Mouse (Mus musculus) kidney, adult 2 months (tissue): ENCODE measurements at regions not wholly inside any gene's neighbourhood (a gene's known extent, or its start where the extent isn't known, plus 50 kb on each side); places are given as distances from the start of the nearest gene placed in this dataset.

Source experiments
- DNase-seq: peaks from one replicate; pipeline ENCODE4 v3.0.0; 2021
- H3K27ac ChIP-seq: fragments of 200-500 bp; 2 replicates; pipeline ENCODE4 v1.5.1; 2012; ENCODE audit warnings: low read depth, low read length, control low read depth, inconsistent platforms; ENCODE audit not compliant: insufficient read depth
- H3K27me3 ChIP-seq: fragments of 200-500 bp; replicated peaks from 2 replicates; pipeline ENCODE4 v1.6.1; 2012; ENCODE audit warnings: mild to moderate bottlenecking, moderate library complexity, low read length, inconsistent platforms; ENCODE audit not compliant: control insufficient read depth, insufficient read depth
- H3K36me3 ChIP-seq: fragments of 200-500 bp; 2 replicates; pipeline ENCODE4 v1.6.1; 2012; ENCODE audit warnings: mild to moderate bottlenecking, moderate library complexity, low read length, inconsistent platforms; ENCODE audit not compliant: control insufficient read depth, insufficient read depth
- H3K4me1 ChIP-seq: fragments of 200-500 bp; 2 replicates; pipeline ENCODE4 v1.6.1; 2011; ENCODE audit warnings: low read length; ENCODE audit not compliant: control insufficient read depth, insufficient read depth
- H3K4me3 ChIP-seq: fragments of 200-500 bp; 2 replicates; pipeline ENCODE4 v1.5.1; 2011; ENCODE audit warnings: mild to moderate bottlenecking, low read depth, low read length, control low read depth; ENCODE audit not compliant: insufficient read depth
- CTCF ChIP-seq: fragments of 200-500 bp; conservative IDR thresholded peaks from 2 replicates; pipeline ENCODE4 v1.5.1; 2011; ENCODE audit warnings: low read depth, mild to moderate bottlenecking, control low read depth, low read length, moderate library complexity, mixed read lengths; ENCODE audit not compliant: insufficient read depth, insufficient read length
- POLR2A ChIP-seq: fragments of 200-500 bp; IDR thresholded peaks from one replicate; pipeline ENCODE4 v1.6.1; 2011; ENCODE audit warnings: low read depth, low read length, control low read depth
- WGBS: fragments of 180-500 bp; shearing (Covaris S2); methylation state at CpG from one replicate; pipeline ENCODE4 v1.1.7; 2018; 5-methylcytosine and 5-hydroxymethylcytosine counted together

DNA sequence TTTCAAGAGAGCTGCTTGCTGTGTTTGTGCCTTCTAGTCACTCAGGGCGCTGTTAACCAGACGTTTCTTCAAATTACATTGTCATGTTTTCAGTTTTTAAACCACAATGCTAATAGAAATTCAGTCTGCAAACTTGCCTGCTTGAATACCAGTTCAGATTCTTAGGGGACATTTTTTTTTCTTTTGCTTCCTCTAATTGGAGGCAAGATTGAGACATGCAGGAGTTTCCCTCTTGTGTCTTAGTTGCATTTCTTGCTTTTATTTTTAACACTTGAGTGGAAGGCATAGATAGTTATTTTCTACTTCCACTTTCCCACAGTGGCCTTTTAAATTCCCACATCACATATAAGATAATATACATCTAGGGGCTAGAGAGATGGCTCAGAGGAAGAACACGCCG is 246.8 kb downstream of the Grpr start:
- no peak for DNase-seq
- 82% methylated on average over 4 of the region's 4 CpGs for WGBS
- no peaks in the 10 kb centered on the region for H3K36me3 ChIP-seq
- no peaks in the 10 kb centered on the region for H3K4me1 ChIP-seq
- H3K4me3 ChIP-seq: no peak overlapping the region
- no peak overlapping the region for H3K27ac ChIP-seq
- no peak for TF ChIP-seq CTCF
- no peaks in the 10 kb centered on the region for H3K27me3 ChIP-seq

- no peak overlapping the region for H3K27ac ChIP-seq
- DNase-seq: no peak
- H3K4me1 ChIP-seq: no peaks in the 10 kb centered on the region
- TF ChIP-seq POLR2A: no peak
- no peak for TF ChIP-seq CTCF
- no peaks in the 10 kb centered on the region for H3K27me3 ChIP-seq
- WGBS: 79% methylated on average over 6 of the region's 6 CpGs
- no peak overlapping the region for H3K4me3 ChIP-seq
- H3K36me3 ChIP-seq: no peaks in the 10 kb centered on the region
These were observed 248.4 kb downstream of the Grpr start for GRCm38 (mm10) chrX:163301045-163301444.

DNA sequence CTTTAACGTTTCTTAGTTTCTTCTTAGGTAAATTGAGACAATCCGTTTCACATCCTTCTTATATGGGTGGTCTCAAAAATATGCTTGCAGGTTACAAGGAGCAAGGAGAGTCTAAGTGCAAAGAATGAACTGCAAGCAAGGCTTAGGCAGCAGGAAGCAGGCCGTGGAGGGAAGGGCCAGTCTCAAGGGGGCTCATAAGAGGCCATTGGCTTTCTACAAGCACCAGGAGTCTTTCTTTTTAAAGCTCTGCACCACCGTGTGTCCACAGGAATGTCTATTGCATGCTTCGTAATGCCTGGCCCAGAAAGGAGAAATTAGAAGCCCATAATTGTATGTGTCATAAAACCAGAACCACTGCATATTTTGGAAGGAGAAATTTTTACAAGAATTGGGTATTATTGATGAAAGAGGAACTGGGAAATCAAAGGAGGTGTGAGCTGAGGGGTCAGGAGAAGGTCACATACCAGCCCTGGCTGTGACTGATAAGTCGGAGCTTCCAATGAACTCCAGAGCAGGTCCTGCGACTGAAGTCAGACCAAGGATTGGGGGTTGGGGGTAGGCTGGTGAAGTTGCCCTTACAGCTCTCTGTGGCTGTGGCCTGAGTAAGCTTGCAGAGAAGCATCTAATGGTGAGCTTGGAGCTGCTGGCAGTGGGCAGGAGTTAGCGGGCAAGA is 252.4 kb downstream of the Grpr start:
- 61% methylated on average over 8 of the region's 8 CpGs for WGBS

GRCm38 (mm10) chrX:163261248-163261647 is 288.2 kb downstream of the Grpr start:
- no peaks in the 10 kb centered on the region for H3K27me3 ChIP-seq
- no peaks in the 10 kb centered on the region for H3K4me1 ChIP-seq
- WGBS: 93% methylated on average over 2 of the region's 2 CpGs
- no peak overlapping the region for H3K4me3 ChIP-seq
- no peaks in the 10 kb centered on the region for H3K36me3 ChIP-seq
- no peak for TF ChIP-seq POLR2A
- no peak for TF ChIP-seq CTCF
- H3K27ac ChIP-seq: no peak overlapping the region
- DNase-seq: no peak

More for the DNA sequence above, 252.4 kb downstream of the Grpr start:
- no peak overlapping the region for H3K4me3 ChIP-seq
- no peak overlapping the region for H3K27ac ChIP-seq
- no peaks in the 10 kb centered on the region for H3K36me3 ChIP-seq
- TF ChIP-seq POLR2A (no peak), CTCF (no peak)
- H3K4me1 ChIP-seq: no peaks in the 10 kb centered on the region
- DNase-seq: no peak
- H3K27me3 ChIP-seq: no peaks in the 10 kb centered on the region

DNA sequence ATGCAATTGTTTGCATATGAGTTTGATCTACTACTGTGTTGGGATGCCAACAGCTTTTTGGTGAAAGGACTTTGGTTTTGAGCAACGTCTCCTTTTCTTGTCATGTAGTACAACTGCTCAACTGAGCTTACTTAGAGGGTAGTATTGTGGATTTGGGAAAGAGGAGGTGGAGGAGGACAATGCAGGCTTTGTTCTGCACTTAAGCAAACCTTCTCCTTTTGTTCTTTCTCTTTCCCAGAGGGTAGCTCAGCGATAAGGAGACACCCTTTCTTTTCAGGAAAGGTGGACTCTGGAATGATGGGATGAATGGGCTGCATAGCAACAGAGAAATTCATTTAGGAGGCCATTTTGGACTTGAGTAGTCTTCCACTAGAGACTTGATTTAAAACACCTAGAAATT is 288.6 kb upstream of the S100g start:
- Histone ChIP-seq H3K4me3 (no peak overlapping the region), H3K27me3 (no peaks in the 10 kb centered on the region), H3K36me3 (no peaks in the 10 kb centered on the region), H3K4me1 (no peaks in the 10 kb centered on the region), H3K27ac (no peak overlapping the region)
- TF ChIP-seq POLR2A (no peak), CTCF (no peak)
- no peak for DNase-seq
- 68% methylated on average over 2 of the region's 2 CpGs for WGBS

DNA sequence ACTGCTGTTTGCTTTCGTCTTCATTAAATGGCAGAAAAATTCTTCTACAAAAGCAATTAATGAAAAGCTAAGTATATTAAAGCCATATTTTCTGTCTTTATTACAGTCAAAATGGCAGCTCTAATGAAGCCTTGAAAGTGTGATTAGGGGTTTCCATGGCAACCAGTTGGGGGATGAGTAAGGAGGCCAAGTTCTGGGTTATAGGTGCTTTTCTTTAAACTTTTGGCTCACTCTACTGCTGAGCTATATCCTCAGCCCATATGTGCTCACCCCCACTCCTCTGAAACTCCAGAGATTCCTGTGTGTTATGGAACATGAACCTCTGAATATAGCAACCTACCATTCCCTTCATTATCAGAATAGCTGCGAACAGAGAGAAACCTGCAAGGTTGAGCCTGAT is 240.9 kb upstream of the S100g start:
- no peak for TF ChIP-seq POLR2A
- TF ChIP-seq CTCF: no peak
- Histone ChIP-seq H3K4me3 (no peak overlapping the region), H3K4me1 (no peaks in the 10 kb centered on the region), H3K27me3 (no peaks in the 10 kb centered on the region), H3K27ac (no peak overlapping the region), H3K36me3 (no peaks in the 10 kb centered on the region)
- DNase-seq: no peak
- 93% methylated on average over 2 of the region's 2 CpGs for WGBS

- Histone ChIP-seq H3K36me3 (no peaks in the 10 kb centered on the region), H3K27ac (no peak overlapping the region), H3K27me3 (no peaks in the 10 kb centered on the region), H3K4me1 (no peaks in the 10 kb centered on the region), H3K4me3 (no peak overlapping the region)
- DNase-seq: no peak
- 94% methylated on average over 1 of the region's 1 CpGs for WGBS
- no peak for TF ChIP-seq POLR2A
- no peak for TF ChIP-seq CTCF
These were observed 239.0 kb upstream of the S100g start for GRCm38 (mm10) chrX:163203446-163203845.
